In genomic region chr11:33654485-33654884, GRCm38 (mm10) we compare ENCODE assay signal across 50 mouse cellular contexts. TPM values are rescaled to one million over a fixed set of nuclear protein-coding genes. Genes with fewer than 3 reads are reported as not detected.
"Had no signal": no experiment of that assay in that cellular context is flagged by ENCODE, and none has a peak within 500 bp of the region (broad histone marks: within the 10 kb centered on the region; RNA-seq: fewer than 3 reads in every experiment).

No protein-coding gene starts in this region.

- H3K27ac ChIP-seq: heart, embryonic 13.5 days; heart, embryonic 15.5 days; hindbrain, embryonic 10.5 days; hindbrain, embryonic 12.5 days; hindbrain, embryonic 13.5 days; hindbrain, embryonic 14.5 days; hindbrain, embryonic 15.5 days; hindbrain, postnatal 0 days; intestine, embryonic 15.5 days; kidney, embryonic 15.5 days; kidney, postnatal 0 days; layer of hippocampus, adult 2 months; left cerebral cortex, adult 2 months had no signal

- H3K4me2 ChIP-seq: heart, embryonic 11.5 days; heart, embryonic 12.5 days; heart, embryonic 13.5 days; heart, embryonic 15.5 days; hindbrain, embryonic 12.5 days; hindbrain, embryonic 13.5 days; hindbrain, embryonic 14.5 days; hindbrain, embryonic 15.5 days; intestine, embryonic 15.5 days; kidney, embryonic 15.5 days had no signal

- H3K9ac ChIP-seq: heart, embryonic 12.5 days; heart, embryonic 13.5 days; heart, embryonic 15.5 days; hindbrain, embryonic 12.5 days; hindbrain, embryonic 13.5 days; hindbrain, embryonic 14.5 days; hindbrain, embryonic 15.5 days; intestine, embryonic 15.5 days; kidney, embryonic 15.5 days had no signal

- H3K27me3 ChIP-seq: heart, embryonic 13.5 days; heart, embryonic 15.5 days; hindbrain, embryonic 12.5 days; hindbrain, embryonic 13.5 days; hindbrain, embryonic 15.5 days; intestine, embryonic 15.5 days; kidney, embryonic 15.5 days had no signal

- DNase-seq: heart, postnatal 10 days; heart, postnatal 14 days; heart, postnatal 36 days; heart, postnatal 4 days; kidney, adult 11 months; kidney, adult 18-20 months; kidney, adult 2 months; kidney, adult 8-10 months; kidney, adult 9 months; kidney, postnatal 10 days; kidney, postnatal 14 days; kidney, postnatal 25 days; kidney, postnatal 36 days; kidney, postnatal 4 days; layer of hippocampus, adult 9-11 months; layer of hippocampus, postnatal 36 days had no signal

- H3K4me1 ChIP-seq: heart, embryonic 12.5 days; heart, embryonic 13.5 days; heart, embryonic 15.5 days; hindbrain, embryonic 12.5 days; intestine, embryonic 15.5 days; kidney, embryonic 15.5 days had no signal

- H3K36me3 ChIP-seq: heart, embryonic 12.5 days; heart, embryonic 13.5 days; heart, embryonic 15.5 days; hindbrain, embryonic 10.5 days; hindbrain, embryonic 12.5 days; hindbrain, embryonic 13.5 days; hindbrain, embryonic 15.5 days; intestine, embryonic 15.5 days; kidney, embryonic 15.5 days had no signal

- ATAC-seq: hindbrain, embryonic 16.5 days; hindbrain, postnatal 0 days; inflammation-experienced regulatory T-cells, adult 6 months; intestine, embryonic 15.5 days; intestine, embryonic 16.5 days; intestine, postnatal 0 days had no signal

- H3K9me3 ChIP-seq: heart, embryonic 12.5 days; heart, embryonic 13.5 days; heart, embryonic 15.5 days; hindbrain, embryonic 10.5 days; hindbrain, embryonic 12.5 days; hindbrain, embryonic 13.5 days; hindbrain, embryonic 15.5 days; intestine, embryonic 15.5 days; kidney, embryonic 15.5 days had no signal

- H3K4me3 ChIP-seq: heart, embryonic 12.5 days; heart, embryonic 13.5 days; heart, embryonic 15.5 days; hindbrain, embryonic 10.5 days; hindbrain, embryonic 12.5 days; hindbrain, embryonic 13.5 days; hindbrain, embryonic 15.5 days; intestine, embryonic 15.5 days; kidney, embryonic 15.5 days; layer of hippocampus, adult 2 months; left cerebral cortex, adult 2 months had no signal

RNA-seq across cellular contexts. Expression of gene D130052B06Rik, which starts 55.4 kb away (rescaled TPM):
- total RNA-seq: heart, postnatal 10 days; heart, postnatal 14 days; heart, postnatal 25 days; heart, postnatal 36 days; heart, postnatal 4 days; hematopoietic stem cell, adult 5-6 weeks; hindbrain, postnatal 0 days; layer of hippocampus, adult 18-20 months; layer of hippocampus, adult 2 months; layer of hippocampus, adult 8-10 months; layer of hippocampus, postnatal 10 days; layer of hippocampus, postnatal 14 days; layer of hippocampus, postnatal 36 days; left cerebral cortex, adult 18-20 months; left cerebral cortex, adult 2 months had no signal
- polyA plus RNA-seq: heart, embryonic 11.5 days; heart, embryonic 12.5 days; heart, embryonic 13.5 days; heart, embryonic 14.5 days; heart, embryonic 15.5 days; heart, embryonic 16.5 days; heart, postnatal 0 days; hindbrain, embryonic 11.5 days; hindbrain, embryonic 14.5 days; hindbrain, embryonic 15.5 days; hindbrain, embryonic 16.5 days; hindbrain, postnatal 0 days; inflammation-experienced regulatory T-cells, adult 6 months; intestine, embryonic 14.5 days; intestine, embryonic 15.5 days; intestine, embryonic 16.5 days; intestine, postnatal 0 days; kidney, adult 2 months; kidney, embryonic 14.5 days; kidney, embryonic 15.5 days; kidney, embryonic 16.5 days; kidney, postnatal 0 days; large intestine, adult 2 months had no signal
